Mouse (Mus musculus) liver, postnatal 0 days (tissue): ENCODE data around the gene Tmem192.

Experiments used
- CTCF ChIP-seq: sonication (generic); IDR thresholded peaks from 2 replicates; pipeline ENCODE4 v1.5.1; 2016; ENCODE audit warnings: antibody characterized with exemption, low read depth
- EP300 ChIP-seq: IDR thresholded peaks from 2 replicates; pipeline ENCODE4 v1.6.1; 2016; ENCODE audit warnings: antibody characterized with exemption, low read depth, mild to moderate bottlenecking

DNA sequence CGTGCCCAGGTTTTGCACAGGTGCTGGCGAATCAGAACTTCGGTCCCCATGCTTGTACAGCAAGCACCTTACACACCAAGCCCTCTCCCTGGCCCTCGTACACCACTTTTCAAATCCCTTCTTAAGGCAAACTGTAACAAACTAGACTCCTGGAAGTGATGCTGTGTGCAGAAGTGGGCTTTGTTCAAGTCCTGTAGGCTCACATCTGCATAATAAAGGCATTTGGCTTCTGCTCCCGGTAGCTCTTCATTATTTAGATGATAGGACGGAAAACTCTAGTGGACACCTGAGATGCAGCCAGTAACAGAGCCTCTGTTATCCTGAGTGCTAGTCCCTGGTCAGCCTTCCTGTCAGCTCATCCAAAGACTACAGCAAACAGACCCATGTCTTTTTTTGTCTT, 18.0 kb upstream of the Tmem192 start:
- TF ChIP-seq EP300 = no peak
- no peak for TF ChIP-seq CTCF
